Mouse (Mus musculus) erythroblast, embryonic 14.5 days (primary cell): ENCODE measurements at regions not wholly inside any gene's neighbourhood (a gene's known extent, or its start where the extent isn't known, plus 50 kb on each side); places are given as distances from the start of the nearest gene placed in this dataset.

Source experiments
- H3K27me3 ChIP-seq: 2 replicates; pipeline ENCODE4 v1.6.1; 2012; ENCODE audit warnings: inconsistent platforms; ENCODE audit not compliant: control insufficient read depth
- H3K36me3 ChIP-seq: 2 replicates; pipeline ENCODE4 v1.6.1; 2012; ENCODE audit warnings: mild to moderate bottlenecking, inconsistent platforms; ENCODE audit not compliant: control insufficient read depth
- H3K4me1 ChIP-seq: 2 replicates; pipeline ENCODE4 v1.6.1; 2012; ENCODE audit warnings: inconsistent platforms; ENCODE audit not compliant: control insufficient read depth
- H3K4me3 ChIP-seq: replicated peaks from 2 replicates; pipeline ENCODE3; 2012; ENCODE audit warnings: moderate library complexity, mild to moderate bottlenecking, inconsistent platforms
- H3K9me3 ChIP-seq: 2 replicates; pipeline ENCODE4 v1.6.1; 2012; ENCODE audit warnings: low read length, inconsistent platforms, mixed read lengths; ENCODE audit not compliant: control insufficient read depth
- GATA1 ChIP-seq: IDR thresholded peaks from 2 replicates; pipeline ENCODE4 v1.6.1; 2012; ENCODE audit warnings: low read length, inconsistent platforms, mixed read lengths
- TAL1 ChIP-seq: IDR thresholded peaks from 3 replicates; pipeline ENCODE4 v1.6.1; 2012; ENCODE audit warnings: low read length, inconsistent platforms, mixed read lengths

GRCm38 (mm10) chr7:111257842-111258241 is 175.0 kb upstream of the Eif4g2 start:
- Histone ChIP-seq H3K36me3 (no peaks in the 10 kb centered on the region), H3K27me3 (no peaks in the 10 kb centered on the region), H3K4me1 (no peaks in the 10 kb centered on the region), H3K9me3 (no peaks in the 10 kb centered on the region; the same call in 1 of the 2 replicates), H3K4me3 (no peak overlapping the region)
- no peak for TF ChIP-seq GATA1
- TF ChIP-seq TAL1 = no peak

DNA sequence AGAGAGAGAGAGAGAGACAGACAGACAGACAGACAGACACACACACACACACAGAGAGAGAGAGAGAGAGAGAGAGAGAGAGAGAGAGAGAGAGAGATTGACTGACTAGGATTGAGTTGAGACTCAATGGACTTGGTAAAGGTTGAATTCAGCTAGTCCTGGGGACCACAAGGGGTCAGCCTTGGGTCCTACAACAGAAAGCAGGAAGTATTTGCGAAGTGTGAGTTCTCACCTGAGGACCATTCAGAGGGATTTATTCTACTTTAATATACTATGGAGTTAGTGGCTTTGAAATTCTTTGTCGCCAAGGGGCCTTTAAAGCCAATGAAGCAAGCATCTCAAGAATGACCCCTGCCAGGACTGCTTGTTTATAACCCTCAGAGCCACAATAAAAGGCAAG is 173.4 kb upstream of the Eif4g2 start:
- Histone ChIP-seq H3K36me3 (no peaks in the 10 kb centered on the region), H3K9me3 (no peaks in the 10 kb centered on the region; the same call in 1 of the 2 replicates), H3K4me3 (no peak overlapping the region), H3K4me1 (no peaks in the 10 kb centered on the region), H3K27me3 (no peaks in the 10 kb centered on the region)
- TF ChIP-seq GATA1 (no peak), TAL1 (no peak)

DNA sequence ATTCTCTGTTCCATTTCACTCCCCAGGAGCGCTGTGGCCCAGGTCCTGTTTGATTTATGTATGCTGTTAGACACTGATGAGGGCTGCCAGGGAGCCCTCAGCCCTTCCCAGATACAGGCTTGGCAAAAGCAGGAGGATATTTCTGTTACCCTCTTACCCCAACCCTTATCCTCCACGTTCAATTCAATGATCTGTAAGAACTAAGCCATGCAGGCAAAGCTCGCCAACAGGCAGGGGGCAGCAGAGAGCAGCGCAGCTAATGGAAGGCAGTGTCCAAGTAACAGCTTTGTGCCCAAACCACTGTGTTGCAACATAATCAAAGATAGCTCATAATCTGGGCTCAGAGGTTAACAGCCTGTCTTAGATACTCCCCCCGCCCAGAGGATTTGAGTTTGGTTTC is 166.8 kb upstream of the Eif4g2 start:
- no peaks in the 10 kb centered on the region for H3K27me3 ChIP-seq
- no peaks in the 10 kb centered on the region for H3K36me3 ChIP-seq
- TF ChIP-seq GATA1 = no peak
- no peak for TF ChIP-seq TAL1
- no peaks in the 10 kb centered on the region for H3K9me3 ChIP-seq
- no peak overlapping the region for H3K4me3 ChIP-seq
- H3K4me1 ChIP-seq = no peaks in the 10 kb centered on the region

DNA sequence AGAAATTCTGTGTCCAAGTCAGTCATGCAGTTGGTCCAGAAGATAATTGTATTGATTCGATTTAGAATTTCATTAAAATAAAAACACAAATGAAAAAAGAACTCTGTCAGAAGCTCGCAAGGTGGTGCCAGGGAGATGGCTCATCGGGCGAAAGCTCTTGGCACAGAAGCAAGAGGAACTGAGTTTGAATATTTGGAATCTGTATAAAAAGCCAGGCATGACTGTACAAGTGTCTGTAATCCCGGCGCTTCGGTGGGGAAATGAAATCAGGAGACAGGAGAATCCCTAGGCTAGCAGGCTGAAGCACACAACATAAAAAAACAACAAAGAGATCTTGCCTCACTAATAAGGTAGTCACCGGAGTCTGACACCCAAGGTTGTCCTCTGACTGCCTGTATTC is 162.7 kb upstream of the Eif4g2 start:
- Histone ChIP-seq H3K4me3 (no peak overlapping the region), H3K36me3 (no peaks in the 10 kb centered on the region), H3K9me3 (no peaks in the 10 kb centered on the region), H3K4me1 (no peaks in the 10 kb centered on the region), H3K27me3 (no peaks in the 10 kb centered on the region)
- no peak for TF ChIP-seq TAL1
- no peak for TF ChIP-seq GATA1

GRCm38 (mm10) chr7:111245067-111245466 is 162.2 kb upstream of the Eif4g2 start:
- Histone ChIP-seq H3K36me3 (no peaks in the 10 kb centered on the region), H3K4me3 (no peak overlapping the region), H3K27me3 (no peaks in the 10 kb centered on the region), H3K9me3 (no peaks in the 10 kb centered on the region), H3K4me1 (no peaks in the 10 kb centered on the region)
- no peak for TF ChIP-seq GATA1
- TF ChIP-seq TAL1 = no peak

DNA sequence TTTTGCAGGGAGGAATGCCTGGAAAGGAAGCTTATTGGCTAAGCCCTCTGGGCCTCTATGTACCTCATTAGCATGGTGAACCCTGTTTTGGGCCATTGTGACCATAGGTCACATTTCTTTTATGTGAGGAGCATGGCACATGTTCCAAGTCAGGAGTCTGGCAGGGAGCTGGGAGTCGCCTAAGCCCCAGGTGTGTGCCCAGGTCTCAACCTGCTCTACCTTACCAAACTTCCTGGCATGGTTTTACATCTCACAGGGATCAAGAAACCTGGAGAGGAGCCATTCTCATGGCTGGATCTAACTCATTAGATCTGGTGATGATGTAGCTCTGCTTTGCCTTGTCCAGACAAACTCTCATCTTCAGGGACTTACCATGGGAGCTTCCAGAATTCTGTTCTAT is 161.0 kb upstream of the Eif4g2 start:
- Histone ChIP-seq H3K4me3 (no peak overlapping the region), H3K9me3 (no peaks in the 10 kb centered on the region), H3K36me3 (no peaks in the 10 kb centered on the region), H3K27me3 (no peaks in the 10 kb centered on the region), H3K4me1 (no peaks in the 10 kb centered on the region)
- no peak for TF ChIP-seq TAL1
- TF ChIP-seq GATA1 = no peak

- Histone ChIP-seq H3K36me3 (no peaks in the 10 kb centered on the region), H3K9me3 (no peaks in the 10 kb centered on the region), H3K4me3 (no peak overlapping the region), H3K27me3 (no peaks in the 10 kb centered on the region), H3K4me1 (no peaks in the 10 kb centered on the region)
- no peak for TF ChIP-seq TAL1
- TF ChIP-seq GATA1 = no peak
These were observed 159.8 kb upstream of the Eif4g2 start for GRCm38 (mm10) chr7:111242646-111243045.

DNA sequence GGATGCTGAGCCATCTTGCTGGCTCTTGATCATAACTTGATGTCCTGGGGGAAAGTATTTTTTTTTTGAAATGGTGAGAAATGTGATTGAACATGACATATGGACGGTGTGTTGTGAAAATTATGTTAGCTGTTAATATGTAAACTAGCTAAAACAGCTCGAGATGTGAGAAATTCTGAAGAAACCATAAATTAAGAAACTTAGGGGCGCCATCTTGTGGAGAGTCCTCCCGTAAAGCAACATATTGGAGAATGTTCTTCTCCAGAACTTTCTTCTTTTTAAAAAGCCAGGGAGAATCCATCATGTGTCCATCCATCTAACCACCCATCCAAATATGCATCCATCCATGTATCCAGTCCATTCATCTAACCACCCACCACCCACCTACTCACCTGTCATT is 158.7 kb upstream of the Eif4g2 start:
- H3K4me1 ChIP-seq = no peaks in the 10 kb centered on the region
- no peak overlapping the region for H3K4me3 ChIP-seq
- H3K36me3 ChIP-seq = no peaks in the 10 kb centered on the region
- H3K9me3 ChIP-seq = no peaks in the 10 kb centered on the region; the same call in 1 of the 2 replicates
- H3K27me3 ChIP-seq = no peaks in the 10 kb centered on the region
- TF ChIP-seq TAL1 (no peak), GATA1 (no peak)

- Histone ChIP-seq H3K36me3 (no peaks in the 10 kb centered on the region), H3K9me3 (no peaks in the 10 kb centered on the region; the same call in 1 of the 2 replicates), H3K27me3 (no peaks in the 10 kb centered on the region), H3K4me3 (no peak overlapping the region), H3K4me1 (no peaks in the 10 kb centered on the region)
- TF ChIP-seq TAL1 (no peak), GATA1 (no peak)
These were observed 157.5 kb upstream of the Eif4g2 start for GRCm38 (mm10) chr7:111240234-111240826.

GRCm38 (mm10) chr7:111237819-111238218 is 155.0 kb upstream of the Eif4g2 start:
- no peaks in the 10 kb centered on the region; the same call in 1 of the 2 replicates for H3K9me3 ChIP-seq
- no peak overlapping the region for H3K4me3 ChIP-seq
- no peak for TF ChIP-seq GATA1
- no peak for TF ChIP-seq TAL1
- no peaks in the 10 kb centered on the region for H3K4me1 ChIP-seq
- no peaks in the 10 kb centered on the region for H3K36me3 ChIP-seq
- no peaks in the 10 kb centered on the region for H3K27me3 ChIP-seq
